Mouse (Mus musculus) liver, embryonic 11.5 days (tissue): ENCODE measurements at regions not wholly inside any gene's neighbourhood (a gene's known extent, or its start where the extent isn't known, plus 50 kb on each side); places are given as distances from the start of the nearest gene placed in this dataset.
"Not testable (repeated sequence)": the region's sequence is repeated elsewhere in the genome, so short reads cannot be mapped to it uniquely, and the experiment has no call there.

ENCODE experiments used
- ATAC-seq: fragments of 200-750 bp; cut with Nextera tagmentation; replicated peaks from 2 replicates; pipeline ENCODE4 v1.8.0; 2017; ENCODE audit warnings: moderate number of reproducible peaks, mild to moderate bottlenecking, moderate TSS enrichment, moderate library complexity; ENCODE audit not compliant: low FRiP score
- DNase-seq: peaks from one replicate; pipeline ENCODE4 v3.0.0-alpha.2; 2017; ENCODE audit warnings: low spot score
- H3K27ac ChIP-seq: fragments of 300-500 bp; sonication (generic); 2 replicates; pipeline ENCODE4 v1.5.1; 2014; ENCODE audit warnings: mild to moderate bottlenecking, low read depth, low read length, control low read depth
- H3K27me3 ChIP-seq: fragments of 300-500 bp; sonication (generic); replicated peaks from 2 replicates; pipeline ENCODE4 v1.6.1; 2014; ENCODE audit warnings: low read length, mixed read lengths; ENCODE audit not compliant: control insufficient read depth, insufficient read depth
- H3K36me3 ChIP-seq: fragments of 300-500 bp; sonication (generic); 2 replicates; pipeline ENCODE4 v1.6.1; 2014; ENCODE audit warnings: mild to moderate bottlenecking, low read length, moderate library complexity, mixed read lengths; ENCODE audit not compliant: control insufficient read depth, insufficient read depth
- H3K4me1 ChIP-seq: fragments of 300-500 bp; sonication (generic); replicated peaks from 2 replicates; pipeline ENCODE4 v1.6.1; 2014; ENCODE audit warnings: low read length, mixed read lengths; ENCODE audit not compliant: control insufficient read depth, insufficient read depth
- H3K4me2 ChIP-seq: fragments of 300-500 bp; sonication (generic); 2 replicates; pipeline ENCODE4 v1.6.1; 2014; ENCODE audit warnings: mild to moderate bottlenecking, control low read depth, moderate library complexity
- H3K4me3 ChIP-seq: fragments of 300-500 bp; sonication (generic); 2 replicates; pipeline ENCODE4 v1.5.1; 2014; ENCODE audit warnings: low read depth, low read length, control low read depth
- H3K9ac ChIP-seq: fragments of 300-500 bp; sonication (generic); 2 replicates; pipeline ENCODE4 v1.6.1; 2014; ENCODE audit warnings: low read depth, low read length, control low read depth
- H3K9me3 ChIP-seq: fragments of 300-500 bp; sonication (generic); 2 replicates; pipeline ENCODE4 v1.6.1; 2016; ENCODE audit warnings: low read length, inconsistent platforms, mixed read lengths; ENCODE audit not compliant: control insufficient read depth
- WGBS: fragments of 180-500 bp; shearing (Covaris S2); extraction: QIAGEN DNeasy Blood & Tissue Kit; methylation state at CpG from one replicate; pipeline ENCODE4 v1.1.7; 2014; 5-methylcytosine and 5-hydroxymethylcytosine counted together

GRCm38 (mm10) chr3:82221924-82222323 is 76.3 kb upstream of the Gucy1a1 start:
- Histone ChIP-seq H3K4me2 (no peak overlapping the region), H3K36me3 (no peaks in the 10 kb centered on the region), H3K4me1 (no peaks in the 10 kb centered on the region), H3K27me3 (no peaks in the 10 kb centered on the region), H3K9ac (no peak overlapping the region), H3K27ac (no peak overlapping the region), H3K9me3 (no peaks in the 10 kb centered on the region), H3K4me3 (no peak overlapping the region)
- 78% methylated on average over 1 of the region's 1 CpGs for WGBS
- DNase-seq (no peak), ATAC-seq (no peak)

- H3K4me3 ChIP-seq, ATAC-seq, H3K4me2 ChIP-seq, H3K27ac ChIP-seq, H3K9me3 ChIP-seq, H3K36me3 ChIP-seq, DNase-seq, H3K9ac ChIP-seq, H3K4me1 ChIP-seq, H3K27me3 ChIP-seq: not testable (repeated sequence)
- WGBS: 69% methylated on average over 1 of the region's 1 CpGs
These were observed 73.8 kb upstream of the Gucy1a1 start for GRCm38 (mm10) chr3:82219192-82219885.

DNA sequence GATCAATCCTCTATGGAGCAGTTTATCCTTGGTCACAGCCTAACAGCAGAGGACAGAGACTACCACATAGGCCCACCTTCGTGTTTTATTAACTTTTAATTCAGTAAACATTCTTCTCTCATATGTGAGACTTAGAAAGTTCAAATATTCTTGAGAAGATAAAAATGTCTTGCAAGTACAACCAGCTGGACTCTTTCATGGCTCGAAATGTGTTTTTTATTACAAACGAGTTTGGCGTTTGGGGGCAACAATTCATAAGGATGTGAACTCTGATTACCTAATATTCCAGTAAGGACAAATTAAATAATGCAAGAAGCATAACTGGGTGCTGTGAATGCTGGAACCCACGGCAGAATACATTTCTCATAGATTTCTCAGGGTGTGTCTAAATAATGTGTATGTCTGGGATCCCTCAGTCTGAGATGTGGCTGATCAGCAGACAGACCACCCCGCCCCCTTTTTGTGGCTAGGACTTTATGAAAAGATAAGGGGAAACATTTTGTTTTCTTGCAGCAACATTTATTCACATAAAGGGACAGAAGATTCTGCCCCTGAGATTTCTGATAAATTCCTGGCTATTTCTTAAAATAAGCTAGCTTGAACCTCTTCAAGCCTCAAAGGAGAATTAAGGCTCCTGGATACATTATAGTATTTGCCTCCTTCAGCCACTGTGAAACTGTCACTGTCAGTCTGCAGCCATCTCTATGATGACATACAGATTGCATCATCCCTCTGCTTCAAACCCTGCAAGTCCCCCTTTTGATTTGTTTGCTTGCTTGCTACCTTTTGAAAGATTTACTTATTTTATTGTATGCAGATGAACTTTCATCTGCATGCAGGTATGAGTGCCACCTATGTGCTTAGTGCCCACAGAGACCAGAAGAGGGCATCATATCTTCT is 69.2 kb upstream of the Gucy1a1 start:
- H3K4me3 ChIP-seq: no peak overlapping the region
- no peaks in the 10 kb centered on the region for H3K9me3 ChIP-seq
- H3K36me3 ChIP-seq: no peaks in the 10 kb centered on the region
- no peak overlapping the region for H3K27ac ChIP-seq
- H3K9ac ChIP-seq: no peak overlapping the region
- no peaks in the 10 kb centered on the region for H3K4me1 ChIP-seq
- ATAC-seq: no peak
- H3K4me2 ChIP-seq: no peak overlapping the region
- no peaks in the 10 kb centered on the region for H3K27me3 ChIP-seq
- no peak for DNase-seq
- WGBS: 75% methylated on average over 6 of the region's 6 CpGs

DNA sequence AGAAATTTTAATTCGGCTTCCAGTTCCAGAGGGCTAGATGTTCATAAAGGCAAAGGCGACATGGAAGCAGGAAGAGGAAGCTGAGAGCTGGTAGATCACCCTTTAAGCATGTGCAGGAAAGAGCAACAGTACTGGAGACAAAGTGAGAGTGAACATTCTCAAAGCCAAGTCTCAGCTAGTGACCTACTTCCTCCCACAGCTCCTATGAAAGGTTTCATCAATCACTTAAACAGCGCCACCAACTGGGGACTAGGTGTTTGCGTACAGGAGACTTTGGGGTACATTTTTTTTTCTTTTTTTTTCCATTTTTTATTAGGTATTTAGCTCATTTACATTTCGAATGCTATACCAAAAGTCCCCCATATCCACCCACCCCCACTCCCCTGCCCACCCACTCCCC is 61.7 kb upstream of the Gucy1a1 start:
- ATAC-seq: no peak
- Histone ChIP-seq H3K36me3 (no peaks in the 10 kb centered on the region), H3K27me3 (no peaks in the 10 kb centered on the region), H3K4me2 (no peak overlapping the region), H3K4me1 (no peaks in the 10 kb centered on the region), H3K27ac (no peak overlapping the region), H3K9ac (no peak overlapping the region), H3K4me3 (no peak overlapping the region), H3K9me3 (no peaks in the 10 kb centered on the region)
- DNase-seq: no peak
- WGBS: 71% methylated on average over 5 of the region's 5 CpGs
